Mouse (Mus musculus) bone marrow, adult 2 months (tissue): ENCODE measurements around the gene Ctbp2.

Experiments used
- CTCF ChIP-seq: fragments of 200-500 bp; IDR thresholded peaks from 2 replicates; pipeline ENCODE4 v1.5.1; 2011; ENCODE audit warnings: low read length, control low read depth; ENCODE audit not compliant: control insufficient read depth, insufficient read depth
- POLR2A ChIP-seq: fragments of 200-500 bp; IDR thresholded peaks from 2 replicates; pipeline ENCODE4 v1.6.1; 2011; ENCODE audit warnings: low read depth, mild to moderate bottlenecking, control low read depth, low read length, borderline replicate concordance; ENCODE audit not compliant: control insufficient read depth

DNA sequence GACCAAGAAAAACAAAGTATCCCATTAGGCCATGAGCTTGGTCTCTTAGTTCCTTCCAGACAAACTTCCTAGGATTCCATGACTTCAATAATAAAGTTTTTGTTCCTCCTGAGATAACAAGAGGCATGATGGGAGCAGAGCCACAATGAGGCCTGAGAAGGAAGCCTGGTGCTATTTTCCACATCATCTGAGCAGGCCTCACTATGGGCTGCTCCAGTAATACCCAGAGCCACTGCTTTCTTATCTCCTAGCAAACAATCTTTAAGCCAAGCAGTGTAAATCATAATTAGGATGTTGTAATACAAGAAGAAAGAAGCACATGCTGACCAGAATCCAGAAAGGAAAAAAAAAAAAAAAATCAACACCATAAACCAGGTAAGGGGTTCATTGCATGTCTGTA lies 7.6 kb downstream of the Ctbp2 start:
- TF ChIP-seq CTCF: no peak
- no peak for TF ChIP-seq POLR2A
